Mouse (Mus musculus): ENCODE results near the gene Myom1.

Myom1 gene

DNA sequence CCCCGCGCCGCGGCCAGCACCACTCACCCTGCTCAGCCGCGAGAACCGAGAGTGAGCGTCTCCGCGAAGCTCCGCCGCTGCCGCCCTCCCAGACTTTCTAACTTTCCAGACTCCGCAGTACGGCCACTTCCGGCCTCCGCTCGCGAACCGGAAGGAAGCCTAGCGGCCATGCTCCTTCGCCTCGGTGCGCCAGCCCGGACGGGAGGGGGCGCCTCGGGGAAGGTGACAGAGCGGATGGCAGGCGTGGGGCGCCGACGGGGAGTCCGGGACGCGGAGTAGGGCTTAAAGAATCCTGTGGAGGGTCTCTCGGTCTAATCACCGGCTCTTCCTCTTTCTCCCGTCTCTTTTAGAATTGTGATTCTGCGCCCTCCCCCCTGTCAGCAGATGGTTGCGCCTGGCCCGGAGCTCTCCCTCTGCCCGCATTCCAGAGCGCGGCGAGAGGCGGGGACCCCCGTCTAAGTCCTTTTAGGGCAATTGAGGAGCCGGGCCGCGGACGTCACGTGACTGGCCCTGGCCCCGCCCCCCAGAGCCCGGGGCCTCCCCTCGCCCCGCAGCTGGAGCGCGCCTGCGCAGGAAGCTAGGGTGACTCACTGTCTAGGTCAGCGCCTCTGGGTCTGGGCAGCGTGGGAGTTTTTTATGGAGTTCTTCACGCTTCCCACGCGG is at the start of gene Myom1:
Gene Myom1, plus strand, starts transcription at position 553 of the 663 bp plus-strand sequence.
- DNase-seq (ENCODE audit: low read depth, low spot score): peak; percentile 98

GRCm38 (mm10) chr17:70963546-70963945 is 38.9 kb upstream of the Myom1 start:
- DNase-seq (ENCODE audit: low read depth, low spot score): peak; percentile 78

GRCm38 (mm10) chr17:70965281-70965680 is 37.2 kb upstream of the Myom1 start:
- DNase-seq (ENCODE audit: low read depth, low spot score): no peak

DNA sequence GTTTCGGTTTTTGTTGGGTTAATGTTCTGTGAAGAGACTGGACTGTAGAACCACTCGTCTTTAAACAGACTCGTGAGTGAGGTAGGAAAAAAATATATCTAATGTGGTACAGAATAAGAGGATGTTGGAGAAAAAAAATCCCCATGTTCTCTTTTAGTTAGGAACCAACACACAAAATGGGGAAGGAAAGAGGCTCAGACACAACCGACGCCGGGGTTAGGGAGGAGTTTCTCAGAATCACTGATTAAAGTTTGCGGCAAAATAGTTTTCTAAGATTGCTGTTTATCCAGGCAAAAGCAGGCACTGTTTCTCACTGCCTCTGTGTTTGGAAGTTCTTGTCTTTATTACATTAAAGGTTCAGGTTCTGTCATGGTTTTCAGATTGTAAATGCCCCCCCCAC is 36.3 kb upstream of the Myom1 start:
- DNase-seq (ENCODE audit: low read depth, low spot score): no peak

- DNase-seq (ENCODE audit: low read depth, low spot score): peak; percentile 45
These were observed 35.2 kb upstream of the Myom1 start for GRCm38 (mm10) chr17:70967191-70967590.

- no peak for DNase-seq (ENCODE audit: low read depth, low spot score)
These were observed 34.8 kb upstream of the Myom1 start for GRCm38 (mm10) chr17:70967646-70968045.

- peak; percentile 72 for DNase-seq (ENCODE audit: low read depth, low spot score)
These were observed 33.7 kb upstream of the Myom1 start for GRCm38 (mm10) chr17:70968606-70969191.

DNA sequence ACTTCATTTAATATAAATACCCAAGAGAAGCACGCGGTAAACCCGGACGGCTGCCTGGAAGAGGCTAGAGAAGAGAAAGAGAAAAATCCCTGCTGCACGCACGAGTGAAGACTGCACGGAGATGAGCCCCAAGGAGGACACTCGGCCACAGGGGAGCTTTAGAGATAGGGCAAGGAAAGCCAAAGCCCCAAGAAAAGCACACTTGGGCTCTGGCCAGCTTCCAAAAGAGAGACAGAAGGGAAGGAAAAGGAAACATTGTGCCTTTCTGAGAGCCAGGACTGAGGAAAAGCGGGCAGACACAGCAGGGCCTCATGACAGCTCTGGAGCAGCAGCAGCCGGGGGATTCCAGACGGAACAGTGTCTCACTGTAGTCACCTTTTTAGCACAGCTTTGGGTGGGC is 31.2 kb upstream of the Myom1 start:
- DNase-seq (ENCODE audit: low read depth, low spot score): no peak

DNA sequence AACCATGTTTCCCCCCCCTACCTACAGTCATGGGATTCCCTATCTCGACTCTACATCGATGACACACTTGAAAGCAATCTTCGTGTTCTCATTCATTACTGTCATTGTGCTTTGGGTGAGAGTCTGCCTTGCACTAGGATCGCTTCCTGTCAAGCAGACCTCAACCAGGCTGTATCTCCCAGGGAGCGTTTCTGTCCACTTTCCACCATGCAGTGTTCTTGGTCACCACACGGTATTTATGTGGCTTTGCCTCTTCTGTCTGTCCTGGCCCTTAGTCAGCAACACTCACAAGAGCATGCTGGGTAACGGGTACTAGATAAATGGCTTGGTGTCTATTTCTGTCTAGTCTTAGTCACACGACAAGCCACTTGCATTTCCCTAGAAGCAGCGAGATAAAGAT is 29.0 kb upstream of the Myom1 start:
- DNase-seq (ENCODE audit: low read depth, low spot score): peak; percentile 26

DNA sequence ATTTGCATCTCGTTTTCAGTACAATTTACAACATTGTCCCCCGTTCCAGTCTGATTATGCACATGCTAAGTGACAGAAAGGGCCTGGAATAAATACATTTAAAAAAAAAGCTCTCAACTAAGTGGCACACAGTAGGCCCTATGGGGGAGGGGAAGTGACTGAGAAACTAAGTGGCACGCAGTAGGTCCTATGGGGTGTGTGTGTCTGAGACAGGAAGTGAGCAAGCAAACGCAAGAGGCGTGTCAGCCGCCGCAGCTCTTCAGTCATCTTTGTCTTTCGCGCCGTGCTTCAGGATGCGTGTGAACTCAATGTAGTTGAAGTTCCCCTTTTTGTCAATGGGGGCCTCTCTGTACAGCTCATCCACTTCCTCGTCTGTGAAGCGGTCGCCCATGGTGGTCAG is 28.4 kb upstream of the Myom1 start:
- DNase-seq (ENCODE audit: low read depth, low spot score): peak; percentile 62

GRCm38 (mm10) chr17:70977799-70978198 is 24.6 kb upstream of the Myom1 start:
- peak; percentile 46 for DNase-seq (ENCODE audit: low read depth, low spot score)

- peak; percentile 57 for DNase-seq (ENCODE audit: low read depth, low spot score)
These were observed 22.8 kb upstream of the Myom1 start for GRCm38 (mm10) chr17:70979345-70980223.

- DNase-seq (ENCODE audit: low read depth, low spot score): peak; percentile 88
These were observed 16.7 kb upstream of the Myom1 start for GRCm38 (mm10) chr17:70985501-70986354.

- no peak for DNase-seq (ENCODE audit: low read depth, low spot score)
These were observed 16.1 kb upstream of the Myom1 start for GRCm38 (mm10) chr17:70986355-70986740.

DNA sequence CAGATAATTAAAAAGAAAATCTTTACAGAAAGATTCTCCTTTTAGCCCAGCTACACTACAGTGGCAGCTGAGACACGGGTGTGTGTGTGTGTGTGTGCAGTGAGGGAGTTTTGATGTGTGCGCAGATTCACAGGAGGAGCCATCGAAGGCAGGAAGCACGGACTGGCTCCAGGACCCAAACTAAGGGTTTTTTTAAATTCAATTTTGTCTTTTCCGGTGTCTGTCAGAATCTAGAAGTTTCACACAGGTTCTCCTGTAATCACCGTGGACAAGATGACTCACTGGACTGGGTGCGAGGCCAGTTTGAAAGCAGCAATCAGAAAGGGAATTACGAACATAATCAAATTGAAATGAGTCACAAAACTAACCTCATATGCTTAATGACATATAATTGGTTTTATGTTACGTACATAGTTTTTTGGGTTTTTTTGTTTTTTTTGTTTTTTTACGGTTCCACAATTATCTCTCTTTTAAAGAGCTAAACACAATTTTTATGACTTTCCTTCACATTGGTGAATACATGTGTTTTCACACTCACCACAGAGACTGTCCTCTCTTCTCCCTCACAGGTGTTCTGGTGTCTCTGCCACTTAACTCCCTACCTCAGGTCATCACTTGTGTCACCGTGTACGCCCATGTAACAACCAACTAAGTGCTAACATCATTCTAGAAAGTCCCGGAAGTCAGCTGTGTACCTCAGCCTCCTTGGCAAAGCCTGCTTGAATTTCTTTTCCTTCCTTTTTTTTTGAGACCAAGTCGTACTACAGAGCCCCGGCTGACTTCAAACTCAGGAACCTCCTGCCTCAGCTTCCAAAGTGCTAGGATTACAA is 15.4 kb upstream of the Myom1 start:
- no peak for DNase-seq (ENCODE audit: low read depth, low spot score)

- no peak for DNase-seq (ENCODE audit: low read depth, low spot score)
These were observed 14.1 kb upstream of the Myom1 start for GRCm38 (mm10) chr17:70988337-70988767.

DNA sequence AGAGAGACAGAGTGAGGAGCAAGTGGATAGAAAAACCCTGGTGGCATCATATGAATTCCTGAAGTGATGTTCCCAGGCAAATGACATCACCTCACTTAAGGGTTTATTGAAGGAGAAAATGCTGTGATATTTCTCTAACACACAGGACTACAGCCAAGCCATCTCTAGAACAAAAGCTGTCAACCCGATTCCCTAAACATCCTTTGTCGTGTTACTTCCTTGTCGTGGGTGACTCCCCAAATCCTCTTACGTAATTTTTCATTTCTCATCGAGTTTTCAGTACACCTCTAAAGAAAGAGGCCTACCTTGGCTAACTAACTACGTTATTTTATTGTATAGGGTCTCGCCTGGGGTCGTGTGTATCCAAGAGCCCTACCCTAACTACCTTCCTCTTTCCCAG is 13.0 kb upstream of the Myom1 start:
- DNase-seq (ENCODE audit: low read depth, low spot score): no peak

DNA sequence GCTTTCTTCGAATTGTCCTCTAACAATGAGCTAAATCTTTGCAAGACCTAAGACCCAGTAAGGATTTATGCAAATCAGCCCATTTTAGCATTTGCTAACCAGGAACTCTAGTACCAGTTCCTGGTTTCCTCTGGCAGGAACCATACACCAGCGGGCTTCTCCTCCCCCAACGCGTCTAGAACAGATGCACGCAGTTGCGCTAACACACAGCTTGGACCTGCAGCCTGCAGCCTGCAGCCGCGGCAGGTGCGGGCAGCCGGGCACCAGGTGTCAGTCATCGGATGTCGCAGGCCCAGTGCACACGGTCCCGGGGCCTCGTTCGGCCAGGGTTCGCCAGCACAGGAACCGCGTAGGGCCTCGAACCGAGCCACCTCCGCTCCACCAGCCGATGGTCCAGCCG is 12.4 kb upstream of the Myom1 start:
- DNase-seq (ENCODE audit: low read depth, low spot score): peak; percentile 85

DNA sequence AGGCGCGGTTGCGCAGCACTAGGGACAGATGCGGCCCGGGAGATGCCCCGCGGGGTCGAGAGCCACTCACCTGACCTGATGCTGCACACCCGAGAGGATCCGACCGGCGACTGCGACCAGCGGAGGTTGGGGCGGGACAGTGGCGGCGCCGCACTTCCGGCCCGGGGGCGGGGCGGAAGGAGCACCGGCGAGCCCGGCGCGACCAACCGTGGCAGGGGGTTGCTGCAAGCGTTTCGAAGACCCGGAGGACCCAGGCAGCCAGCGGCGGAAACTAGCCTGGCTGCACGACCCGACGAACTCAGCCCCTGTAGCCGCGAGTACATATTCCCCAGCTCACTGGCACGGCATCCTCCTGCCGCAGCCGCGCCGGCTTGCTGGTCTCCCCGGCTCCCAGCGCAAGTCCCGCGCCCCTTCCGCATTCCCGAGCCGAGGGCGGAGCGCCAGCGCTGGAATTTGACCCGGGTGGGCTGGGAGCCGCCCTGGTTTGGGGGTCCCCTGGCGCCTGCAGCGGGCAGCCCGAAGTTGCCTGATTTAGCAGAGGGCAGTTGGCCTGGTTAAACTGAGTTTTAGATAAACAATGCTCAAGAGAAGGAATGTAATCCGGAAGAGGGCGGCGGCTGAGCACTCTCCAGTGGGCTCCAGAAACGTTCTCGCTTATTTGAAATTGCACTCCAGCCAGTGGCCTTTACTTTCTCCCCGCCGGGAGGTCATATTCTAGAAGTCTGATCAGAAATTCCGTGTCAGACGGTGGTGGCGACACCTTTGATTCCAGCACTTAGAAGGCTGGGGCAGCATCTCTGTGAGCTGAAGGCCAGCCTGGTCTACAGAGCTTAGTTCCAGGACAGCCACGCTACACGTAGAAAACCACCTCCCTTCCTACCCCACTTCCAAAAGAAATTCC is 11.8 kb upstream of the Myom1 start:
- peak; percentile 79 for DNase-seq (ENCODE audit: low read depth, low spot score)

All from R1 (cell line).